Mouse (Mus musculus): ENCODE measurements around the gene Cmah.

Gene Cmah

GRCm38 (mm10) chr13:24327201-24327600 is at the start of gene Cmah:
Cmah (plus strand) TSS chr13:24327404.
- no peak for DNase-seq

DNA sequence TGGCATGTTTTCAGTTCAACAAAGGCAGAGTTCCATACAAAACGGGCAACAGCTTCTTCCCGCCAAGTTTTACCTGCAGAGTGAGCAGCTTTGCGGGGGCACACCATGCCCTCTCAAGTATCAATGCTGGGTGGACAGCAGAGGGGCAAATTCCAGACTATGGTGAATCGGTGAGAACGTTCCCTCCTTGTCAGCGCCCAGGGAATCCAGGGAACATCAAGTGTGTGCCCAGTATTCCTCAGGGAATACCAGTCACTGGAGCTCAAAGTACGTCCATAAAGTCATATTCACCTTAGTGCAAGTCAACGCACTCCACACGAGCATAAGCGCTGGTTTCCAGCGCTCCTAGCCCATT is 47.8 kb upstream of the Cmah start:
- no peak for DNase-seq

DNA sequence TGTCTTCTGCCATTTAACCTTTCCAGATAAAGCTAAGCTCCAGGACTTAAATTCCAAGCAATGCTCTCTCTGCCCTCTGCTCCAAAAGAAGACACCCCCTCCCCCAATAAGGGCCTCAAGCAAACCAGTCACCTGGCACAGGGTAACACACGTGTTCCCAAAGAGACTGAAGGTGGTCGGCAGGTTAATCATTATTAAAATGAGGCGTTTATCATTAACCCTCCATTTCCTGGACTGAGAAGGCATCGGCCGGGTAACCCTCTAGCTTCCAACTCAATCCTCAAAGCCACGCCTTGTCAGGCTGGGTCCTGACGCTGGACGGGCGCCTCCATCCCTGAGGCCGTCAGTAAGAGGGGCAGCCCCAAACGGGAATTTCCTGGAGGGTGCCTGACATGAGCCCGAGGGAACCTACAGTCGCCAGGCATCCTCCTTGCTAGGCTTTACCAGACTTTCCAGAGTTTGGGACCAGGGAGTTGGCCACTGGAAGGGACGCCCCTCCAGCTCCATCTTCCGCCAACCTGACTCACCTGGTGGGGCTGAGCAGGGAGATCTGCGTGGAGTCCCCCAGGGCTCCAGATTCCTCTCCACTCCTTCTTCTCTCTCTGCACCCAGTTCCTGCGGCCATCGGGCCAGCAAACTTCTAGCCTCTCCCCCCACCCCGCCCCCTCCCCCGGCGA is 47.3 kb upstream of the Cmah start:
- no peak for DNase-seq

- DNase-seq: peak; percentile 83
Observed at GRCm38 (mm10) chr13:24280439-24281431, 46.5 kb upstream of the Cmah start, which contains the start of gene Carmil1. Carmil1 (minus strand) TSS chr13:24280795.

GRCm38 (mm10) chr13:24287381-24287780 is 39.8 kb upstream of the Cmah start:
- DNase-seq: no peak

DNA sequence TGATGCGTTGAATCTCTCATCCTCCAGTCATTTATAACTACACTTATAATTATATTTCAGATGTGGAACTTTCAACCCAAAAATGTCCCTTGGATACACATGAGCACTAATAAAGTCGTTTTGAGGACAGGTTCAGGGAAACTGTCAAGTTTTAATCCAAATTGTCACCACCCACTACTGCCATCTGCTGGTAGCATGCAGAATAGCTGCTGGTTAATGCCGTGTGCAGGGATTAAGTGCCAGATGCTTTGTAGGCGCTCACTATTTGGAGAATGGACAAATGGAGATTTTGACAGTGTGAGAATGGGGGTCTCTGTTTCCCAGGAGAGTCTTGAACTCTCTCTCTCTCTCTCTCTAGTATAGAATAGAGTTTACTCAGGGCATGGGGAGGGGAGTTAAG is 30.0 kb upstream of the Cmah start:
- peak; percentile 52 for DNase-seq

- DNase-seq: no peak
Observed at GRCm38 (mm10) chr13:24305486-24305885, 21.7 kb upstream of the Cmah start.

GRCm38 (mm10) chr13:24306248-24306647 is 21.0 kb upstream of the Cmah start:
- DNase-seq: peak; percentile 54

DNA sequence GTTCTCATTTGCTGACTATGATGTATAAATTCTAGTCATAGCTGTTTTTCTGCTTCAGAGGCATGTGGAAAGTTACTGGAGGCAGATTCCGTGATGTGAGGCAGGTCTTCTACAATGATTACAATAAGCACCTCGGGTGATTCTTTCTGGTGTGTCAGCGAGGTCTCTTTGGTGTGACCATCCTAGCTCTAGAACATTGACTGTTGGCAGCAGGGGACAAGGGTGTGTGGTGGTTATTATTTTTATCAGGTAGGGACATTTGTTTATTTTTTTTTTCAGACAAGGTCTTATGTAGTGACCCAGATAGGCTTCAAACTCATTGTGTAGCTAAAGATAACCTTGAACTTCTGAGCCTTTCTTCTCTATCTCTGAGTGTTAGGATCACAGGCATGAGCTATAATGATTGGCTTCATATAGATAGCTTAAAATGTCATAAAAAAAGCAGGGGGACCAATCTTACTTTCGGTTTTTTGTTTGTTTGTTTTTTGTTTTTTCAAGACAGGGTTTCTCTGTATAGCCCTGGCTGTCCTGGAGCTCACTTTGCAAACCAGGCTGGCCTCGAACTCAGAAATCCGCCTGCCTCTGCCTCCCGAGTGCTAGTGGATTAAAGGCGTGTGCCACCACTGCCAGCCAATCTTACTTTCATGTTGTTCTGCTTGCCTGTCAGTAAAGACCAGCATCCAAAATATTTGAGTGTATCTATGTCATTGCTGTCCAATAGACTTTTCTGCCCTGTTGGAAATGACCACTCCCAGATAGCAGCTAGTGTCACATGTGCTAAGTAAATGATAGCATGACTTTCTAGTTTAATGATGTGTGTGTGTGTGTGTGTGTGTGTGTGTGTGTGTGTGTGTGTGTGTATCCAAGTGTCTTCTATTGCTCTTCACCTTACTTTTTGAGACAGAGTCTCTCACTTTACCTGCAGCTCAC is 15.9 kb upstream of the Cmah start:
- no peak for DNase-seq

GRCm38 (mm10) chr13:24316563-24316962 is 10.6 kb upstream of the Cmah start:
- no peak for DNase-seq

DNA sequence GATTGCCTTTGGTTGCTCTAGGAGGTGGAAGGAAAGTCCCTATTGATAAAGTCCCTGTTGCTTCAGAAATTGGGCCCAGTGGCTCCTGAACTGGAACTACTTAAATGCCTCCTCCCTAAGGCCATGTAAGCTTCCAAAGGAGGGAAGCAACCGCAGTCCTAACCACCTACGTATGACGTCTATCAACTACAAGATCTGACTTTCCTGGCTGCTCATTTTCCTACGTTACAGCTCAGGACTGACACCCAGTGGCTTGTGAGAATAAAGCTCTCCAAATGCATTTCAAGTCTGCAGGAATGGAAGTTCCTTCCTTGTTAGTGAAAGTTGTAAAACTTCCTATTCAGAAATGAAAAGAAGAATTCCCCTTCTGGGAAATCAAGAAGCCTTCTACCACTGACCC is 8.6 kb upstream of the Cmah start:
- peak; percentile 48 for DNase-seq

DNA sequence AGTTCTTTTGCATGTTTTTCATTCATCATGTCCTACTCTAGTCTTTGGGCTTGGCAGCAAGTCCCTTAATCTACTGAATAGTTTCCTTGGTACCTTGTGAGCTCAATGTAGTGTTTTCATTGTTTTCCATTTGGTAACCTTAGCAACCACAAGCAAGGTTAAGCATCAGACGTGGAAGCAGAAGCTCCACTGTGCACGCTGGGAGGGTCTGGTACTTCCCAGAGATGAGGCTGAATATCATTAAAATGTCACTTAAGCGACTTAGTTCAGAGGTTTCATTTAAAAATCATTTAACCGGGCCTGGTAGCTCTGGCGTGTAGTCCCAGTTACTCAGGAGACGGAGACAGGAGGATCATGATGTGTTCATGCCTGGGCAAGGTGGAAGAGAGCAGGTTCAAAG is 5.9 kb upstream of the Cmah start:
- no peak for DNase-seq

DNA sequence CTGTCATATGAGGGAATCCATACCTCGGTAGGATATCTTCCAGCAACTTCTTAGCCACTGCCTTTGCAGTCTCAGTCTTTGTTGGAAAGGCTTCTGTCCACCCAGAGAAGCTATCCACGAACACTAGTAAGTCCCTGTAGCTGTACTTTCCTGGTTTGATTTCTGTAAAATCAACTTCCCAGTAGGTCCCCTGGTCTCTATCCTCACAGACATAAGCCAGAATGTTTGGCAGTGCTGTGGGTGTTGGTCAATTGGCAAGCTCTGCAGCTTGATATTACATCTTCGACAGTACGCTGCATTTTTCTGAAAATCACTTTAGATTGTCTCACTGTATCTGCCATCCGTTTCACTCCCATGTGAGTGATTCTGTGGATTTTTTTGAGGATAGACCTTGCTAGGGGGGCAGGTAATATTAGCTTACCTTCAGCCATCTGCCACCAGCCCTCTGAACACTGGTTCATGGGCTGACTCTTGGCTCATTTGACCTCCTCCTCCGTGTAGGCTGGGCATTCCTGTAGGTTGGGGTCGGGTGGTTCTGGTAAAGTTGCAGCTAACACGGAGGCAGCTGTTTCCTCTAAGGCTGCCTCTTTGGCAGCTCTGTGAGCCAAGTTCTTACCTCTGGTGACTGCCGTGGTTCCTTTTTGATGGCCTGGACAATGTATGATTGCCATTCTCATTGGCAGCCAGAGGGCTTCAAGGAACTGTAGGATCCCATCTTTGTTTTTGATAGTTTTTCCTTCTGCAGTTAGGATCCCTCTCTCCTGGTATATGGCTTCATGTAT is 1.0 kb downstream of the Cmah start:
- DNase-seq: no peak

GRCm38 (mm10) chr13:24330128-24330527 is 2.9 kb downstream of the Cmah start:
- DNase-seq: no peak

GRCm38 (mm10) chr13:24330836-24331523 is 3.8 kb downstream of the Cmah start:
- no peak for DNase-seq

DNA sequence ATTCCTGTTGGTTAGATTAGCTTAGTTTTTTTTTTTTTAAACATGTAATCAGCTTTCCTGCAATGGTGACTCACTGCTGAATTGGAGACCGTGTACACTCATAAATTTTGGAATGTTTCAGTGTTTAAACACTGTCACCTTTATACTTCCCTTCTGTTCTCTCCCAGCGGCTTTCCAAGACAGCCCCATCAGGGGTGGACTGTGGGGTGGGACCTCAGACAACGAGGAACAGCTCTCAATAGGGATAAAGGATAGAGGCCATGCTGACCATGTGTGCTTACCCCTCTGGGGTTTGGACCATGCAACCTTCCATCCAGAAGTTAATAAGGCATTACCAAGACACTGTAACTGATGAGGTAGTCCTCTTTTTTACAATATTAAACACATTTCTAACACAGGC is 5.3 kb downstream of the Cmah start:
- DNase-seq: no peak

DNA sequence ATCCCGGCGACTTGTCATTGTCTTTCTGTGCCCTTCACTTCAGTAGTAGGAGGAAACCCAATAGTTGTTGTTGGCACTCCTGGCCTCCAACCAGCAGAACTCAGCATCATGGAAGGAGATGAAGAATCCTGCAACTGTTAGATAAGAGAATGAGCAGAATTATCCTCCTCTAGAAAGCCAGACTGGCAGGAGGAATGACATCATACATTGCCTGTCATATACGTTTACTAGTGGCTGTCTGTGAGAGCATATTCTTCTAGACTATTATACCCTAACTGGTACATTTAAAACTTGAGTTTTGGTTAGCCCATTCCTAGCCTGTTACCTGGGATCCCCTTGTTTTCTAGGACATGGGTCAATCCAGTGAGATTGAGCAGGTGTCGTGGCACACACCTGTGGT is 9.6 kb downstream of the Cmah start:
- no peak for DNase-seq

DNA sequence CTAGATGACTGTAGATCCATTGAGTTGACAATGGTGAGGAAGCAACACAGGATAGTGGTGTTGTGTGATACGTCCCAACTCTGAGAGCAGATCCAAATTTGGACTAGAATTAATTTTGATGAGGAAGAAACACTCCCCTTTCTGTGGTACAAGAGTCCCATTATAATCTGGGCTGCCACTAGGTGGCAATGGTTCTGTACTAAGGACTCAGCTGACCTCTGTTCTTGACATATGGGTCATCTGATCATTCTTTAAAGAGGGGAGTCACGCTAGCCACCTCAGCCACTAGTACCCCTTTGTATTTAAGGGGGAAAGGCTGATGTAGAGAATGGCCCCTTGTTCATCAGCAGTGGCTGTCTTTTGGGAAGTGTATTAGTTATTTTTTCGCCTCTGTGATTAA is 10.7 kb downstream of the Cmah start:
- peak; percentile 76 for DNase-seq

DNA sequence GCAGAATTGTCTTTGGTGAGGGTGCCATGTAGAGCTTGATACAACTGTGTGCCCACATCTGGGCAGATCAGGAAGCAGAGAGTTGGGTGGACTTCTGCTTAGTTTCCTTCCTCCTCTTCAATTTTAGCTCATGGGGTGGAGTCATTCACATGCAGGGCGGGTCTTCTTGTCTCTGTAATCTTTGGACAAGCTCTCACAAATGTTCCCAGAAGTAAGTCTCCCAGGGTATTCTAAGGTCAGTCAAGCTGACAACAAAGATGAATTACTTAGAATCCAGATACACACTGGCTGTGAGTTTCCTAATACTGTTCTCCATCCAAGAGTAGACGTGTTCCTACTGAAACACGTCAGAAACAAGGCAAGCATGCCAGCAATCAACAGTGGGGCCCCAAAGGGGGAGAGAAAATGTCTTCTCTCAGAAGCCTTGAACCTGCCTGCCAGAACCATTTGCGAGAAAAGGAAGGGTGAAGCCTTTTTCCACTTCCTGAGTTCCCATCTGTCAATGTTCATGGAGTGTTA is 11.2 kb downstream of the Cmah start:
- DNase-seq: peak; percentile 36

- no peak for DNase-seq
Observed at GRCm38 (mm10) chr13:24339907-24340306, 12.7 kb downstream of the Cmah start.

- no peak for DNase-seq
Observed at GRCm38 (mm10) chr13:24340462-24340861, 13.3 kb downstream of the Cmah start.

All from thymus, postnatal 14 days (tissue).